Mouse (Mus musculus) bone marrow, adult 2 months (tissue): ENCODE data around the gene Ttll5. TPM values are rescaled to one million over a fixed set of nuclear protein-coding genes. Genes with fewer than 3 reads are reported as not detected.

ENCODE experiments used
- H3K27ac ChIP-seq: fragments of 200-500 bp; 2 replicates; pipeline ENCODE4 v1.5.1; 2012; ENCODE audit warnings: low read depth, mild to moderate bottlenecking, control low read depth, inconsistent platforms, low read length; ENCODE audit not compliant: control insufficient read depth, poor library complexity, insufficient read depth
- H3K4me1 ChIP-seq: fragments of 200-500 bp; 2 replicates; pipeline ENCODE4 v1.6.1; 2011; ENCODE audit warnings: low read length; ENCODE audit not compliant: control insufficient read depth, insufficient read depth
- H3K4me3 ChIP-seq: fragments of 200-500 bp; replicated peaks from 2 replicates; pipeline ENCODE3; 2011; ENCODE audit warnings: mild to moderate bottlenecking, low read depth, low read length, control low read depth; ENCODE audit not compliant: control insufficient read depth
- CTCF ChIP-seq: fragments of 200-500 bp; IDR thresholded peaks from 2 replicates; pipeline ENCODE4 v1.5.1; 2011; ENCODE audit warnings: low read length, control low read depth; ENCODE audit not compliant: control insufficient read depth, insufficient read depth
- POLR2A ChIP-seq: fragments of 200-500 bp; IDR thresholded peaks from 2 replicates; pipeline ENCODE4 v1.6.1; 2011; ENCODE audit warnings: low read depth, mild to moderate bottlenecking, control low read depth, low read length, borderline replicate concordance; ENCODE audit not compliant: control insufficient read depth
- WGBS: fragments of 180-500 bp; shearing (Covaris S2); methylation state at CpG from one replicate; pipeline ENCODE4 v1.1.7; 2018; 5-methylcytosine and 5-hydroxymethylcytosine counted together
- polyA plus RNA-seq: library from polyadenylated mRNA; stranded (reverse); fragments of >200 nt; gene quantifications from 2 replicates; pipeline ENCODE4 v1.2.4, GENCODE M21; 2011; ENCODE audit warnings: low replicate concordance; ENCODE audit not compliant: missing spikeins, insufficient read depth, insufficient read length

The Ttll5 gene
- polyA plus RNA-seq, 1 experiment, result 16.8 TPM

- 61% methylated on average over 4 of the region's 4 CpGs for WGBS
- H3K27ac ChIP-seq, result no peak overlapping the region
- TF ChIP-seq POLR2A, result no peak
- H3K4me3 ChIP-seq, result no peak overlapping the region
- no peaks in the 10 kb centered on the region for H3K4me1 ChIP-seq
Measured at GRCm38 (mm10) chr12:85947161-85947560, 122.7 kb downstream of the Ttll5 start.

- TF ChIP-seq POLR2A, result no peak
- no peak for TF ChIP-seq CTCF
- no peaks in the 10 kb centered on the region for H3K4me1 ChIP-seq
- no peak overlapping the region for H3K4me3 ChIP-seq
- WGBS, result 86% methylated on average over 6 of the region's 6 CpGs
- H3K27ac ChIP-seq, result no peak overlapping the region
Measured at GRCm38 (mm10) chr12:85949667-85950066, 125.2 kb downstream of the Ttll5 start.

- 85% methylated on average over 6 of the region's 6 CpGs for whole genome bisulfite sequencing
- H3K4me3 ChIP-seq, result no peak overlapping the region
- TF ChIP-seq POLR2A, result no peak
- no peak for TF ChIP-seq CTCF
- H3K27ac ChIP-seq, result no peak overlapping the region
- no peaks in the 10 kb centered on the region for H3K4me1 ChIP-seq
Measured at GRCm38 (mm10) chr12:85950371-85950770, 125.9 kb downstream of the Ttll5 start.

- no peak overlapping the region for H3K27ac ChIP-seq
- WGBS, result 77% methylated on average over 4 of the region's 4 CpGs
- no peak for TF ChIP-seq POLR2A
- no peak for TF ChIP-seq CTCF
- no peak overlapping the region for H3K4me3 ChIP-seq
- H3K4me1 ChIP-seq, result no peaks in the 10 kb centered on the region
Measured at GRCm38 (mm10) chr12:85951036-85951435, 126.6 kb downstream of the Ttll5 start.

- Histone ChIP-seq H3K27ac (no peak overlapping the region), H3K4me1 (no peaks in the 10 kb centered on the region), H3K4me3 (no peak overlapping the region)
- 91% methylated on average over 1 of the region's 1 CpGs for WGBS
- TF ChIP-seq CTCF (no peak), POLR2A (no peak)
Measured at GRCm38 (mm10) chr12:85951822-85952221, 127.4 kb downstream of the Ttll5 start.

- Histone ChIP-seq H3K27ac (no peak overlapping the region), H3K4me1 (no peaks in the 10 kb centered on the region), H3K4me3 (no peak overlapping the region)
- 91% methylated on average over 5 of the region's 5 CpGs for WGBS
- TF ChIP-seq POLR2A (no peak), CTCF (no peak)
Measured at GRCm38 (mm10) chr12:85952349-85952748, 127.9 kb downstream of the Ttll5 start.

GRCm38 (mm10) chr12:85954167-85954566 lies 129.7 kb downstream of the Ttll5 start:
- Histone ChIP-seq H3K4me1 (no peaks in the 10 kb centered on the region), H3K27ac (no peak overlapping the region), H3K4me3 (no peak overlapping the region)
- WGBS, result 79% methylated on average over 3 of the region's 3 CpGs
- TF ChIP-seq CTCF (peak; percentile 33; the same call in 1 of the 2 replicates), POLR2A (no peak)

GRCm38 (mm10) chr12:85955062-85955461 lies 130.6 kb downstream of the Ttll5 start:
- H3K27ac ChIP-seq, result no peak overlapping the region
- no peak overlapping the region for H3K4me3 ChIP-seq
- 85% methylated on average over 8 of the region's 8 CpGs for WGBS
- no peak for TF ChIP-seq CTCF
- TF ChIP-seq POLR2A, result no peak
- no peaks in the 10 kb centered on the region for H3K4me1 ChIP-seq

- WGBS, result 8% methylated on average over 3 of the region's 3 CpGs
- TF ChIP-seq POLR2A (no peak), CTCF (no peak)
- Histone ChIP-seq H3K4me3 (no peak overlapping the region), H3K4me1 (no peaks in the 10 kb centered on the region), H3K27ac (no peak overlapping the region)
Measured at GRCm38 (mm10) chr12:85955690-85956089, 131.2 kb downstream of the Ttll5 start.
